Mouse (Mus musculus) adrenal gland, postnatal 25 days (tissue): ENCODE measurements around the gene Ahdc1. TPM values are rescaled to one million over a fixed set of nuclear protein-coding genes. Genes with fewer than 3 reads are reported as not detected.

Source experiments
- DNase-seq: peaks from one replicate; pipeline ENCODE4 v3.0.0; 2021; ENCODE audit warnings: mixed read lengths
- total RNA-seq: library from RNA; stranded (reverse); gene quantifications from 2 replicates; pipeline ENCODE4 v1.2.3, GENCODE M21; 2021

Ahdc1 gene
- total RNA-seq, 1 experiment from 2014 or later: 91.4 TPM

- no peak for DNase-seq
These were observed 43.5 kb downstream of the Ahdc1 start for GRCm38 (mm10) chr4:133054530-133054929.

- DNase-seq: no peak
These were observed 44.3 kb downstream of the Ahdc1 start for GRCm38 (mm10) chr4:133055163-133055951.

DNA sequence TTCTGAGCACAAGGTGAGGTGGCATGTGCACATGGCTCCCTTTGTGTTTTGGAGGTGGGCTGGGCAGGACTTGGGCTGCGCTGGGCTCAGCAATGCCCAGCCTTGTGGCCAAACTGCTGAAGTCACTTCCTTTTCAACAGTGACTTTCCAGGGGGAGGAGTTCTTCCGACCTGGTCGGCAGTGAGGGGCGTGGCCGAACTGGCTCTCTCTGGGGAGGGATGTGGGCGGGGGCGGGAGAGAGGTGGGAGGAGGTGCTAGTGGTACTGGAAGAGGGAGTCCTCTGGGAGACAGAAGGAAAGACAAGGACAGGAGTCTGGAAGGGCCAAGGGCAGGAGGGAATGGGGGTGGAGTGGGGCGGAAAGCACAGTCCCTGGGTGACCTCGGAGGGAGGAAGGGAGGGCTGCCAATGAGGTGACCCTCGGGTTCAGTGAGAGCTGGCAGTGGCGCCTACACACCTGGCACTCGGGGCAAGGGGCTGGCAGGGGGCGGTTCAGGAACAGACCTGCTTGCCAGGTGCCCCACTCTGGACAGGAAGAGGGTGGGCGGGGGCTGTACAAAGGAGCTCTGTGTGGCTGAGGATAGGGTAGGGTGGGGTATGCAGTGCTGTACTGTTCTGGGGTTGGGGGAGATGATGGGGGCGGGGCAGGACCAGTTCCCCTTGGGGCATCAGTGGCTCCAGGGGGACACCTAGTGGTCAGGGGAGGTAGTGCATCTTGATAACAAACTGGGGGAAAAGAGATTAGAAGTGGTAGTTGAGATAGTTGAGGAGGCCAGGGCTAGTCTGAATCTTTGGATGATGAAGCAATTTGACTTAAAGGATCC is 45.2 kb downstream of the Ahdc1 start:
- peak; percentile 85 for DNase-seq

DNA sequence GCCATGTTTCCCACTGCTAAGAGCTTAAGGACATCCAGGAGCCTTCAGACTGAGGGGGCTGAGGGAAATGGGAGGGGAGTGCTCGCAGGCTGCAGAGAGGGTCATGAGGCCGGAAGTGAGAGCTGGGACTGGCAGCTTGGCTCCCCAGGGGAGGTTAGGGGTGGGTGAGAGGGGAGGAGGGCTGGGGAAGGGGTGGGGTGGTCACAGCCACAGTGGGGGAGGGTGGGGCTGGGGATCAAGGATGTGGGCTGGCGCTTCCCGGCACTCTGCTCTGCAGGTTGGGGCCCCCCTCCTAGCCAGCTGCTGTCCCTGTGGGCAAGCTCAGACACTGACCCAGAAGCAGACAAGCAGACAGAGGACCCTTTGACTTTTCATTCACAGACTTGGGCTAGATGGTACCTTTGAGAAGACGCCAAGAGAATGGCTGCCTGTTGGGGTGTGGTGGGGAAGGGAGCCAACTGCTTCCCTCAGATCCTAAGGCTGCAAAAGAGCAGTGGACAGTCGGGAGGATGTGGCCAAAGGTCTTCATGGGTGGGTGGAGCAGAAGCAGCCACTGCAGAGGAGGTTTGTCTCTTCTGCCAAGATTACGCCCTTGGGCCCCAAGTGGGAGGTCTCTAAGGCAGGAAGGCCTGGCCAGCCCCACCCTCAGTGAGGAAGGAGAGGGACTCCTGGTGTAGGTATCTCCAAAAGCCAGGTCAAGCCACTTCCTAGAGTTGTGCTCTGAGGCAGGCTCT is 46.5 kb downstream of the Ahdc1 start:
- DNase-seq: peak; percentile 66

GRCm38 (mm10) chr4:133058123-133058453 is 47.0 kb downstream of the Ahdc1 start:
- DNase-seq: no peak

- no peak for DNase-seq
These were observed 47.7 kb downstream of the Ahdc1 start for GRCm38 (mm10) chr4:133058513-133059480.

- DNase-seq: no peak
These were observed 49.6 kb downstream of the Ahdc1 start for GRCm38 (mm10) chr4:133060702-133061101.

GRCm38 (mm10) chr4:133061798-133062197 is 50.7 kb downstream of the Ahdc1 start:
- DNase-seq: no peak

GRCm38 (mm10) chr4:133062286-133062685 is 51.2 kb downstream of the Ahdc1 start:
- no peak for DNase-seq

GRCm38 (mm10) chr4:133063203-133063602 is 52.1 kb downstream of the Ahdc1 start:
- no peak for DNase-seq

- DNase-seq: no peak
These were observed 52.7 kb downstream of the Ahdc1 start for GRCm38 (mm10) chr4:133063799-133064198.

DNA sequence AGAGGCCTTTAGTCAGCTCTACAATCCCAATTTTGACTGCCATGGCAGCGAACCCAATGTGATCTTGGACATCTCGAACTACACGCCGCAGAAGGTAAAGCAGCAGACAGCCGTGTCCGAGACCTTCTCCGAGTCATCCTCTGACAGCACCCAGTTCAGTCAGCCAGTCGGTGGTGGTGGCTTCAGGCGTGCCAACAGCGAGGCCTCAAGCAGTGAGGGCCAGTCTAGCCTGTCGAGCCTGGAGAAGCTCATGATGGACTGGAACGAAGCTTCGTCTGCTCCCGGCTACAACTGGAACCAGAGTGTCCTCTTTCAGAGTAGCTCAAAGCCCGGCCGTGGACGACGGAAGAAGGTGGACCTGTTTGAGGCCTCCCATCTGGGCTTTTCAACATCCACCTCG is 53.7 kb downstream of the Ahdc1 start:
- DNase-seq: no peak

DNA sequence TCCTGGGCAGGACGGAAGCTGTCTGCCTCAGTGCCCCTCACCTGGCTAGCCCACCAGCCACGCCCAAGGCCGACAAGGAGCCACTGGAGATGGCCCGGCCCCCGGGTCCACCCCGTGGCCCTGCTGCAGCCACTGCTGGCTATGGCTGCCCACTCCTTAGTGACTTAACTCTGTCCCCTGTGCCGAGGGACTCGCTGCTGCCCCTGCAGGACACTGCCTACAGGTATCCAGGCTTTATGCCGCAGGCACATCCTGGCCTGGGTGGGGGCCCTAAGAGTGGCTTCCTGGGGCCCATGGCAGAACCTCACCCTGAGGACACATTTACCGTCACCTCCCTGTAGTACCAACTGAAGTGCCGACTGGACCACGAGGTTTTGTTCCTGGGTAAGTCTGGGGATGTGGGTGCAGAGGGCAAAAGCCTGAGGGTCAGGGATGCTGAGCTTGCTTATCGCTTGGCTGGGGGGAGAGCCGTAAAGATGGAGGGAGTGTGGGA is 54.9 kb downstream of the Ahdc1 start:
- DNase-seq: no peak

DNA sequence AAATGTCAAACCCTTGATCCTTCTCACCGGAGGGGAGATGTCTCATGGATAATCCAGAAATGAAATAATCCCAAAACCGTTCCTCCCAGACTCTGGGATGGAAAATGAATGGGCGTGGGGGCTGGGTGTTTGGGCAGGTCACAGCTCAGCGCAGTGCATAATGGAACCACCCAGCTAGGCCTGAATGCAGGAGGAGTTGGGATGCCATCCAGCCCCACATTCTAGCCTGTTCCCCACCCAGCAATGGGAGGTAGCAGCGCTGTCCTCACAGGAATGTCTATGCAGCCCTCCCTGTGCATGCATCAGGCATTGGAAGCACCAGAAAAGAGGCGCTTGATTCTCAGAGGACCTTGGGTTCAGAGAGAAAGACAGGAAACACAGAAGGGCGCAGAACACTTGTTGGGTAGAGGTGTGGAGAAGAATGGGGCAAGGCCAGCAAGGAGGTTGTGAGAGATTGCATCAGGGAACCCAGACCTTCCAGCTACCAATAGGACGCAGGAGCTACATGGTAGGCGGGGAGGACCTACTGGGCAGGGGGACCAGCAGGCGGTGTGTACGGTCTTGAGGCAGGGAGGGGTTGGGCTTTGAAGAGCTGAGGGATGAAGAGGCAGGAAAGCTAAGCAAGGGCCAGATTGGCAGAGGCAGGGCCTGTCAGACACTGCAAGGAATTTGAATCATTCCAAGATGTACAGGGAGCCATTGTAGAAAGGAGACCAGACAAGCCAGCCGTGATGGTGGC is 57.5 kb downstream of the Ahdc1 start:
- DNase-seq: no peak

DNA sequence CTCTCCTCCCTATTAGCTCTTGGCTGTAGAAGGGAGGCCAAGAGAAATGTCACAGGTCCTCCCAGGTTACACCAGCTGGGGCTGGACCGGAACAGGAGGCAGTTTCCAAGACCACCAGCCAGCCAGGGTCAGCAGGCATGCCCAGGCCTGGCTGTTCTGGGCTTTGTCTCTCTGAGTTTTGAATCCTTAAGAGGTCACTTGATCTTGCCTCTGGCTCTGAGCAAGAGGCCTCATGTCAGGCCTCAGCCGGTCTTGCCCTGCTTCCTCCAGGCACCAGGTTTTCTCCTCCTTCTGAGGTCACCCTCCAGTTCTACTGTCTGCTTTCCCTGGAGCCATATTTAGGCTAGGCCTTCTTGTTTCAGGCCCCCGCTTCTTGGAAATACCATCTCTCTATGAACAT is 59.3 kb downstream of the Ahdc1 start:
- DNase-seq: no peak

- no peak for DNase-seq
These were observed 59.8 kb downstream of the Ahdc1 start for GRCm38 (mm10) chr4:133070821-133071372.

- no peak for DNase-seq
These were observed 62.1 kb downstream of the Ahdc1 start for GRCm38 (mm10) chr4:133073192-133073591.

DNA sequence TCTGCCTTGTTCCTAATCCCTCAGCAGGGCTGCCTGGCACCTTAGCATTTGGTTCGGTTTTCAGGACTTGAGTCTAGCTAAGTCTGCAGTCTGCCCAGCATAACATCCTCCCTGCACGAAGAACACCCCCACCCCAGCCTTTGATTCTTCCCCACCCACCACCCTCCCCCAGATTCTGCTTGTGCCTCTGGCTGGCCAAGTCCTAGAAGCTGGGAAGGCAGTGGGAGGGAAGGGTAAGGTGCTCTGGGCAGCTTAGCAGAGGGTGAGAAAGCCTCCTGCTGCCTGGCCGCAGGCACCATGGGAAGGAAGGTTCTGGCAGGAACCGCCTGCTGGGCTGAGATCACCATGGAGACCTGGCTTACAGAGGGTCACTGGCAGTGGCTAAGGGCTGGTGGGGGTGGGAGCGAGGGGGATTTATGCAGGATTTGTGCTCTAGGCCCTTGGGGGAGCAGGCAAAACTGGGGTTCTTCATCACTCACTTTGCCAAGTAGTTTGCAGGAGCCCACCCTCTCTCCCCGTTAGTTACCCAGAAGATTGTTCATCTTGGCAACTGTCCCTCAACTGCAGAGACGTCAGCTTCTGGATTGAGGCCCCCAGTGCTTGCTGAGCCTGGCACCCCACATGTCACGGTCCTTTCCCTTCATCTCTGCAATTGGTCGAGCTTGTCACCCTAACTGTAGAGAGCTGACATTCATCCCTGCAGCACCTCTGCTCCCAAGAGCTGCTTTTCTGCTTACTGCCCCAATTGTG is 63.2 kb downstream of the Ahdc1 start:
- DNase-seq: no peak

DNA sequence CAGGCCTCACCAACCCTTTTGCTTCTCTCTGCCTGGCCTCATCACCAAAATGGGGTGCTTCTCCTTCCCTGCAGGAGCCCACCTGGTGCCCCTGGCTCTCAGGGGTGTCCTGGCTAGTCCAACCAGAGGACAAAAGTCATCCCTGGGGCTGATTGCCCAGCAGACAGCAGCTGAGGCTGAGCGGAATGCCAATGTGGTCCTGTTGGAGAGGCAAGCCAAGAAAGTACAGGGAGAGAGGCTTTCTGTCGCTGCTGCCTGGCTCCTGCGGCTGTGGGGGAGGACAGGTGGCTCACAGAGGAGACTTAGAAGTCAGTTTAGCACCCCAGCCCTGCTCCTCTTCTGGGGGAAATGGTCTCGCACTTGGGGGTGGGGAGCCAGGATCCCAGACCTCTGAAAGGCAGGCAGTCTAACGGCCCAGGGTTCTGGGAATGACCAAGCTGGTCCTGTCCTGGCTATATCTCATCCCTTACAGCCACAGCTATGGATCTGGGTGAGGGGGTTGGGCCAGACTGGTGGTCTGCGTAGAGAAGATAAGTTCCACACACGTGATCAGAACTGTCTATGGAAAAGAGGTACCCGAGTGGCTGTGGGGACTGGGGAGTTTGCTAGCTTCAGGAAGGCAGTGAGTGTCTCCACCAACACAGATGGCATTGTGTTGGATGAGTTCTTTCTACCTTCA is 64.0 kb downstream of the Ahdc1 start:
- no peak for DNase-seq
